Mouse (Mus musculus): ENCODE measurements around the gene Pinlyp. TPM values are rescaled to one million over a fixed set of nuclear protein-coding genes. Genes with fewer than 3 reads are reported as not detected.

The Pinlyp gene
- total and polyA plus RNA-seq, 2 experiments: not detected

DNA sequence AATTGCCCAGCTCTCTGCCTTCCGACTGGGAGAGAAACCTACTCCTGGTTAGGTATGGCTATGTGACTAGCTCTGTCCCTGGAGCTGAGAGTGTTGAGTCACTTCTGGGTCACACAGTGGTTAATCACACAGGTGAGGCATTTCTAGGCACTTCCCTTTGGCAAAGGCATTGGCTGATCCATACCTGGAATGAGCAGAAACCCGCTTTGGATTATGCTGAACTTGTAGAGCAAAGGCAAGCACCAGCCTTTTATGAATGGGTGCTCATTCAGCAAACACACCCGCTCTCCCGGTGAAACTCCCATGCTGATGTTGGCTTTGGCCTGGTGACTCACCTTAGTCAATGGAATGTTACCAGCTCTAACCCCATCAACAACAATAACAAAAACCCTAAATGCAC lies 6.2 kb downstream of the Pinlyp start:
- Histone ChIP-seq H3K27ac (replicated peaks; ENCODE audit: insufficient read depth, low read depth, low read length) (no peak overlapping the region), H3K4me3 (ENCODE audit: insufficient read depth, low read depth, low read length) (no peak overlapping the region), H3K27me3 (ENCODE audit: control insufficient read depth, insufficient read depth, low read length) (no peaks in the 10 kb centered on the region), H3K9ac (ENCODE audit: low read depth, low read length) (no peak overlapping the region), H3K79me2 (ENCODE audit: control insufficient read depth, insufficient read depth, low read length) (no peaks in the 10 kb centered on the region), H3K4me1 (ENCODE audit: control insufficient read depth, insufficient read depth, low read length) (peaks cover 5% of the 10 kb centered on the region), H3K36me3 (ENCODE audit: control insufficient read depth, insufficient read depth, low read length) (no peaks in the 10 kb centered on the region)
- no peak for DNase-seq (ENCODE audit: extremely low read depth, low read depth, low spot score)
- WGBS: 86% methylated on average over 4 of the region's 4 CpGs
- TF ChIP-seq CTCF (IDR thresholded peaks at IDR 0.05; ENCODE audit: low read depth, low read length) (no peak), POLR2A (IDR thresholded peaks at IDR 0.05; ENCODE audit: extremely low read depth, insufficient read depth, low read length) (no peak)

DNA sequence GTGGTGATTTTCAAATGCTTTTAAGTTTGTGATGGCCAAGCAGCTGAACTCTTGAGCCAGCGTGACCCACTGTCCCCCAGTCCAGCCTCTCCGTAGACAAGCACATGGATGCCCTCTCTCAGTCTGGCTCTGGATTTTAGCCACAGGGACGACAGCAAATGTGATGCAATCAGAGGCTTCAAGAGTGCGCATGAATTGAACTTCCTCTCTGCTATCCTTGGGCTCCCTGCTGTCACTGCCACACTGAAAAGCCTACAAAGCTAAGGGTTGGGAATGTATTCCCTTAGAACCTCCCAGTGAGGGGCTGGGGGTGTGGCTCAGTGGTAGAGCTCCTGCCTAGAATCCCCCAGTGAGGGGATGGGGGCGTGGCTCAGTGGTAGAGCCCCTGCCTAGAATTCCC lies 7.2 kb downstream of the Pinlyp start:
- no peak overlapping the region for H3K9ac ChIP-seq (ENCODE audit: low read depth, low read length)
- no peaks in the 10 kb centered on the region for H3K36me3 ChIP-seq (ENCODE audit: control insufficient read depth, insufficient read depth, low read length)
- TF ChIP-seq CTCF (IDR thresholded peaks at IDR 0.05; ENCODE audit: low read depth, low read length) (no peak), POLR2A (IDR thresholded peaks at IDR 0.05; ENCODE audit: extremely low read depth, insufficient read depth, low read length) (no peak)
- peaks cover 5% of the 10 kb centered on the region for H3K4me1 ChIP-seq (ENCODE audit: control insufficient read depth, insufficient read depth, low read length)
- 33% methylated on average over 5 of the region's 5 CpGs for WGBS
- H3K4me3 ChIP-seq (ENCODE audit: insufficient read depth, low read depth, low read length): no peak overlapping the region
- peak; percentile 82 for DNase-seq (ENCODE audit: extremely low read depth, low read depth, low spot score)
- H3K27ac ChIP-seq (replicated peaks; ENCODE audit: insufficient read depth, low read depth, low read length): no peak overlapping the region
- H3K27me3 ChIP-seq (ENCODE audit: control insufficient read depth, insufficient read depth, low read length): no peaks in the 10 kb centered on the region
- H3K79me2 ChIP-seq (ENCODE audit: control insufficient read depth, insufficient read depth, low read length): no peaks in the 10 kb centered on the region; the same call in 1 of the 2 replicates

- H3K27ac ChIP-seq (replicated peaks; ENCODE audit: insufficient read depth, low read depth, low read length): no peak overlapping the region
- no peaks in the 10 kb centered on the region; the same call in 1 of the 2 replicates for H3K36me3 ChIP-seq (ENCODE audit: control insufficient read depth, insufficient read depth, low read length)
- H3K9ac ChIP-seq (ENCODE audit: low read depth, low read length): no peak overlapping the region
- H3K79me2 ChIP-seq (ENCODE audit: control insufficient read depth, insufficient read depth, low read length): no peaks in the 10 kb centered on the region; the same call in 1 of the 2 replicates
- WGBS: 9% methylated on average over 5 of the region's 5 CpGs
- TF ChIP-seq POLR2A (IDR thresholded peaks at IDR 0.05; ENCODE audit: extremely low read depth, insufficient read depth, low read length) (no peak), CTCF (IDR thresholded peaks at IDR 0.05; ENCODE audit: low read depth, low read length) (peak; percentile 44)
- H3K4me1 ChIP-seq (ENCODE audit: control insufficient read depth, insufficient read depth, low read length): peaks cover 5% of the 10 kb centered on the region
- no peak overlapping the region for H3K4me3 ChIP-seq (ENCODE audit: insufficient read depth, low read depth, low read length)
- DNase-seq (ENCODE audit: extremely low read depth, low read depth, low spot score): peak; percentile 49
- no peaks in the 10 kb centered on the region for H3K27me3 ChIP-seq (ENCODE audit: control insufficient read depth, insufficient read depth, low read length)
These were observed 7.8 kb downstream of the Pinlyp start for GRCm38 (mm10) chr7:24538154-24538553.

DNA sequence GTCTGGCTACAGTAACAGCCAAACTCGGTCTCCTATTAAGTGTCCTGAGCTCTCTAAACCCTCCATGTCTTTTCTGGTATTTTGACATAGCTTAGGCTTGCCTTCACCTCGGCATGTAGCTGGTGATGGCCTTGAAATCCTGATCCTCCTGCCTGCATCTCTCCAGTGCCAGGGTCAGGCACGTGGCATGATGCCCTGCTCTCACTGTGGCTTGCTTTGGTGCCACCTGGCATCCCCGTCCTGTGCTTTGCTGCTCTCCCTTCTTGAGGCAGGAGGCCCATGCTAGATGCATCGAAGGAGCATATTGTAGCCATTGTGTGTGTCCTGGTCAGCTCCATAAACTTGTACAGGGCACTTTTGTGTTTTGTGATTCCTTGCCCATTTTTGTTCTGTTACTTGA lies 8.3 kb downstream of the Pinlyp start:
- no peak overlapping the region for H3K4me3 ChIP-seq (ENCODE audit: insufficient read depth, low read depth, low read length)
- no peak for TF ChIP-seq POLR2A (IDR thresholded peaks at IDR 0.05; ENCODE audit: extremely low read depth, insufficient read depth, low read length)
- TF ChIP-seq CTCF (IDR thresholded peaks at IDR 0.05; ENCODE audit: low read depth, low read length): no peak
- H3K79me2 ChIP-seq (ENCODE audit: control insufficient read depth, insufficient read depth, low read length): no peaks in the 10 kb centered on the region; the same call in 1 of the 2 replicates
- H3K27me3 ChIP-seq (ENCODE audit: control insufficient read depth, insufficient read depth, low read length): no peaks in the 10 kb centered on the region
- H3K4me1 ChIP-seq (ENCODE audit: control insufficient read depth, insufficient read depth, low read length): peaks cover 5% of the 10 kb centered on the region
- DNase-seq (ENCODE audit: extremely low read depth, low read depth, low spot score): peak; percentile 62
- H3K9ac ChIP-seq (ENCODE audit: low read depth, low read length): no peak overlapping the region
- H3K27ac ChIP-seq (replicated peaks; ENCODE audit: insufficient read depth, low read depth, low read length): no peak overlapping the region
- 37% methylated on average over 5 of the region's 5 CpGs for WGBS
- no peaks in the 10 kb centered on the region; the same call in 1 of the 2 replicates for H3K36me3 ChIP-seq (ENCODE audit: control insufficient read depth, insufficient read depth, low read length)

GRCm38 (mm10) chr7:24537081-24537480 lies 8.8 kb downstream of the Pinlyp start:
- DNase-seq (ENCODE audit: extremely low read depth, low read depth, low spot score): no peak
- H3K9ac ChIP-seq (ENCODE audit: low read depth, low read length): no peak overlapping the region
- no peak overlapping the region for H3K4me3 ChIP-seq (ENCODE audit: insufficient read depth, low read depth, low read length)
- peaks cover 5% of the 10 kb centered on the region for H3K4me1 ChIP-seq (ENCODE audit: control insufficient read depth, insufficient read depth, low read length)
- H3K27ac ChIP-seq (replicated peaks; ENCODE audit: insufficient read depth, low read depth, low read length): no peak overlapping the region
- 59% methylated on average over 4 of the region's 4 CpGs for WGBS
- TF ChIP-seq POLR2A (IDR thresholded peaks at IDR 0.05; ENCODE audit: extremely low read depth, insufficient read depth, low read length): no peak
- no peak for TF ChIP-seq CTCF (IDR thresholded peaks at IDR 0.05; ENCODE audit: low read depth, low read length)
- no peaks in the 10 kb centered on the region for H3K27me3 ChIP-seq (ENCODE audit: control insufficient read depth, insufficient read depth, low read length)
- H3K79me2 ChIP-seq (ENCODE audit: control insufficient read depth, insufficient read depth, low read length): peaks cover 5% of the 10 kb centered on the region; the same call in 1 of the 2 replicates
- H3K36me3 ChIP-seq (ENCODE audit: control insufficient read depth, insufficient read depth, low read length): peaks cover 2% of the 10 kb centered on the region; the same call in 1 of the 2 replicates

DNA sequence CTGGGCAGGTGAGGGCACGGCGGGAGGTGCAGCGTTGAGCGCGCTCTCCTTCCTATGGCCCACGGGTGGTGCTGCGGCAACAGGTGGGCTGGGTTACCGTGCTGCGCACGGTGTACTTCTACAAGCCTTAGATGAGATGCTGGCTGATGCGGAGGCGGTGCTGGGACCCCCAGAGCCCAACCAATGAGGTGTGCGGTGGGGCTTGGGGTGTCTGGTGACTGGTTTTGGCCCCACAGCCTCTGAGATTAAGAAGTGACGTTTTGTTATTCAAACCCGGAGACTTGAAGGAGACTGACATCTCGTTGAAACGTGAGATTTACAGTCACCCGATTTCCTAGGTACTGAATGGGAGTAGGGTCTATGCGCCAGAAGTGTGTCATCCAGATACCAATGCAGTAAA lies 11.6 kb downstream of the Pinlyp start:
- Histone ChIP-seq H3K36me3 (ENCODE audit: control insufficient read depth, insufficient read depth, low read length) (peaks cover 2% of the 10 kb centered on the region; the same call in 1 of the 2 replicates), H3K27ac (replicated peaks; ENCODE audit: insufficient read depth, low read depth, low read length) (no peak overlapping the region), H3K9ac (ENCODE audit: low read depth, low read length) (no peak overlapping the region), H3K4me3 (ENCODE audit: insufficient read depth, low read depth, low read length) (no peak overlapping the region), H3K4me1 (ENCODE audit: control insufficient read depth, insufficient read depth, low read length) (peaks cover 11% of the 10 kb centered on the region), H3K27me3 (ENCODE audit: control insufficient read depth, insufficient read depth, low read length) (no peaks in the 10 kb centered on the region), H3K79me2 (ENCODE audit: control insufficient read depth, insufficient read depth, low read length) (peaks cover 5% of the 10 kb centered on the region; the same call in 1 of the 2 replicates)
- TF ChIP-seq POLR2A (IDR thresholded peaks at IDR 0.05; ENCODE audit: extremely low read depth, insufficient read depth, low read length): no peak
- no peak for TF ChIP-seq CTCF (IDR thresholded peaks at IDR 0.05; ENCODE audit: low read depth, low read length)
- 92% methylated on average over 19 of the region's 19 CpGs for WGBS
- DNase-seq (ENCODE audit: extremely low read depth, low read depth, low spot score): no peak

Data from liver, adult 2 months (tissue).